Mouse (Mus musculus) forebrain, embryonic 16.5 days (tissue): ENCODE data around the gene Spag17. TPM values are rescaled to one million over a fixed set of nuclear protein-coding genes. Genes with fewer than 3 reads are reported as not detected.

Experiments used
- ATAC-seq: fragments of 200-750 bp; cut with Nextera tagmentation; 2 replicates; pipeline ENCODE4 v1.8.0; 2017; ENCODE audit warnings: mild to moderate bottlenecking, moderate library complexity
- H3K27ac ChIP-seq: fragments of 300-500 bp; sonication (generic); 2 replicates; pipeline ENCODE4 v1.5.1; 2014; ENCODE audit warnings: low read length, control low read depth
- H3K27me3 ChIP-seq: fragments of 300-500 bp; sonication (generic); replicated peaks from 2 replicates; pipeline ENCODE4 v1.6.1; 2014; ENCODE audit warnings: low read length; ENCODE audit not compliant: control insufficient read depth, insufficient read depth
- H3K36me3 ChIP-seq: fragments of 300-500 bp; sonication (generic); 2 replicates; pipeline ENCODE4 v1.6.1; 2014; ENCODE audit not compliant: control insufficient read depth, insufficient read depth
- H3K4me1 ChIP-seq: fragments of 300-500 bp; sonication (generic); replicated peaks from 2 replicates; pipeline ENCODE4 v1.6.1; 2014; ENCODE audit warnings: low read length; ENCODE audit not compliant: control insufficient read depth, insufficient read depth
- H3K4me2 ChIP-seq: fragments of 300-500 bp; sonication (generic); 2 replicates; pipeline ENCODE4 v1.6.1; 2014; ENCODE audit warnings: mild to moderate bottlenecking, low read length, control low read depth
- H3K4me3 ChIP-seq: fragments of 300-500 bp; sonication (generic); replicated peaks from 2 replicates; pipeline ENCODE4 v1.5.1; 2014; ENCODE audit warnings: mild to moderate bottlenecking, low read length, control low read depth
- H3K9ac ChIP-seq: fragments of 300-500 bp; sonication (generic); replicated peaks from 2 replicates; pipeline ENCODE4 v1.6.1; 2014; ENCODE audit warnings: low read depth, low read length, control low read depth
- H3K9me3 ChIP-seq: fragments of 300-500 bp; sonication (generic); 2 replicates; pipeline ENCODE4 v1.6.1; 2016; ENCODE audit warnings: low read length; ENCODE audit not compliant: control insufficient read depth
- WGBS: fragments of 180-500 bp; shearing (Covaris S2); extraction: QIAGEN DNeasy Blood & Tissue Kit; methylation state at CpG from one replicate; pipeline ENCODE4 v1.1.7; 2014; 5-methylcytosine and 5-hydroxymethylcytosine counted together
- polyA plus RNA-seq: library from polyadenylated mRNA; unstranded; fragments of >200 nt; fragmentation: Nextera tagmentation; extraction: Ambion mirVana; gene quantifications from 2 replicates; pipeline ENCODE4 v1.2.1, GENCODE M21; 2015

Gene Spag17
- polyA plus RNA-seq, 1 experiment from 2014 or later, result 0.22 TPM

DNA sequence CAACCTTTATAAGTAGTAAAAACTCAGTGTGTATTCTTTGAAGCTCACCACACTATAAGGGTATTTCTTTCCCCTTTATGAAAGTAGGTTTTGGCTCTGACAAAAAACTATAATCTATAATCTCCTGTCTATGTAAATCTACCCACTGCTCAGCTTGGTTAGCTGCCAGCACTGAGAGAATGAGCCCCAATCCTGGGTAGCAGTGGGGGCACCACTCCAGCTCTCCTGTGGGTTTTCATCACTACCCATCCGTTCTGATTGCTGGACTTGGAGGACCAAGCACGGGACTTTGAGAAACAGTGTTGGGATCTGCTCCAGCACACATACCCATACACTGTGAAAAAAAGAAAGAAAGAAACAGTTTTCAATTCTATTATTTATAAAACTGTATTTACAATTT is 236.8 kb downstream of the Spag17 start:
- Histone ChIP-seq H3K9me3 (no peaks in the 10 kb centered on the region), H3K9ac (no peak overlapping the region), H3K4me1 (no peaks in the 10 kb centered on the region), H3K27ac (no peak overlapping the region), H3K27me3 (no peaks in the 10 kb centered on the region), H3K4me3 (no peak overlapping the region), H3K4me2 (no peak overlapping the region), H3K36me3 (no peaks in the 10 kb centered on the region)
- WGBS, result 58% methylated on average over 2 of the region's 2 CpGs
- no peak for ATAC-seq

DNA sequence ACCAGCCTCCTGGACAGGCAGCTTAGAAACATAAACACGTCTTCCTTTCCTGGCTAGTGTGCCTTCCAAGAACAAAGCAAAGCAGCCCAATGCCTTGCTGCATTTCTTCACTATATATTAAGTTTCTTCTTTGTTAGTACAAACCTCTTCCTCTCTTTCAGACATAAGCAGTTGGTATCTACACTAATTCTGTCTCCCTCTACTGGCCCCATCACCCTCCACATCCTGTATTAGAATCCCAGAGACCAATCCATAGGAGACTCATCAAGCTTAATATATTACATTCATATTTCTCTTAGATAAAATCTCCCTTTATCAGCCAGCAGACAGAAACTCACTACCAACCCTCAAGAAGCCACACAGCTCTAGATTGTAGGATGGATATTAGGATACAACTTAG is 237.2 kb downstream of the Spag17 start:
- WGBS, result 75% methylated on average over 1 of the region's 1 CpGs
- Histone ChIP-seq H3K9me3 (no peaks in the 10 kb centered on the region), H3K4me2 (no peak overlapping the region), H3K4me1 (no peaks in the 10 kb centered on the region), H3K36me3 (no peaks in the 10 kb centered on the region), H3K4me3 (no peak overlapping the region), H3K27me3 (no peaks in the 10 kb centered on the region), H3K27ac (no peak overlapping the region), H3K9ac (no peak overlapping the region)
- ATAC-seq, result no peak

DNA sequence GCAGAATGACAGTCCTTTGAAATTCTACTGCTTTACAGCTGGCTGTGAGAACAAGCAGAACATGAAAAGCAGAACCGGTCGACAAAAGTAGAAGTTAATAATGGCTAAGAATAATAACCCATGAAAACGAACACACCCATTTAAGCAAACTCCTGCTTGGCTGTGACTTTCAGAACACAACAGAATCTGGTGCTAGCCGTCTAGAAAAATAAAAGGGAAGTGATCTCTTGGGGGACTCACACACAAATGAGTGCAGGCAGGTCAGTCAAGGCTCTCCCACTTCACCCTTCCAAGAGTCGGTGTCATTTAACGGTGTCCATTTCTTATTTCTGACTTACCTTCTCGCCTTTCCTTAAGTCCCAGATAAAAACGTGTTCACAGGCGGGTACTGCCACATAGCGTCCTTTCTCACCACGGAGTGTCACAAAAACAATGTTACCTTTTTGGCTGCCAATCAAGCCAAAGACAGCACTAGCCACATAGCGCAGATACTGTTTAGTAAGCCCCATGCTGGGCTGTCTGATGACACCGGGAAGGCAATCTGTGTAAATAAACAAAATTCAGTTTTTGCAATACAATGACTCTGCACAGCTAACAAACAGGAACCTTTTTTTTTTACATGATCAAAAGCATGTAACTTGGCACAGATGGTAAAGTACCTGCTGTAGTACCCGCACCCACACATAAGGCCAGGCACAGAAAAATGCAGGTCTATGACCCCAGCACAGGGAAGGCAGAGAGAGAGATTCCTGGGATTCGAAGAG is 275.7 kb downstream of the Spag17 start:
- H3K4me1 ChIP-seq, result peaks cover 15% of the 10 kb centered on the region
- peak overlapping the region; percentile 93 for H3K4me3 ChIP-seq
- no peak overlapping the region for H3K27ac ChIP-seq
- H3K9ac ChIP-seq, result peak overlapping the region; percentile 95
- no peaks in the 10 kb centered on the region for H3K27me3 ChIP-seq
- no peak for ATAC-seq
- no peaks in the 10 kb centered on the region for H3K9me3 ChIP-seq
- peak overlapping the region; percentile 67 for H3K4me2 ChIP-seq
- H3K36me3 ChIP-seq, result peaks cover 13% of the 10 kb centered on the region
- 89% methylated on average over 15 of the region's 15 CpGs for WGBS

DNA sequence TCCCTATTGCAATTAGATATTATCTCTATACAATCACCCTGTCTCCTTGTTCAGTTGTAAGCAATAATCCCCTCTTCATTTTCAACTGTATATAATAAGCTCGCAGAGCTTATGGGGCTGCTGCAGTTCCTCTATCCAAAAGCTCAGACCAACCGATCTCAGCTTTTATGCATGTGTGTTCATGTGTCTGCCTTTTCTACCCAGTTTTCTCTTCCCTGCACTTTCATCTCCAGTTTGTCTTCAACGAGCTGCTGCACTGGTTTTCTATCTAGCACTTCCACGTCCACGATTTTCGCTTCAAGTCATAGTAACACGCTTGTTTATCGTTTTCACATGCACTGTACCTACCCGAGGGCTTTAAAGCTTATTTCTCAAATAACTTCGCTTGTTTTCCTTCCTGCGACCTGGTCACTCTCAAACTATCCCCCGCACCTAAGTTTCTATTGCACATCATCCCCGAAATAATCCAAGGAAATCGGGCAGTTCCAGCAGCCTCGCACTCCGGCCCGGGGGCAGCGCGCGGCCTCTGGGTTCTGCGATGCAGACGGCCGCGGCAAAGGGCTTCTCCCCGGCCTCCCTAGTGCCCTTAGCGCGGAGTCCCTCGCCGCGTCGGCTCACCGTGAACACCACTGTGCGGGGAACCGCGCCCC is 276.6 kb downstream of the Spag17 start:
- 1% methylated on average over 35 of the region's 35 CpGs for WGBS
- H3K4me3 ChIP-seq, result peak overlapping the region; percentile 93
- peak overlapping the region; percentile 95 for H3K9ac ChIP-seq
- H3K27ac ChIP-seq, result no peak overlapping the region; the same call in 1 of the 2 replicates
- peaks cover 15% of the 10 kb centered on the region for H3K4me1 ChIP-seq
- H3K27me3 ChIP-seq, result no peaks in the 10 kb centered on the region
- peak overlapping the region; percentile 67 for H3K4me2 ChIP-seq
- peaks cover 7% of the 10 kb centered on the region for H3K36me3 ChIP-seq
- no peaks in the 10 kb centered on the region for H3K9me3 ChIP-seq
- ATAC-seq, result peak; percentile 10; the same call in 1 of the 2 replicates

DNA sequence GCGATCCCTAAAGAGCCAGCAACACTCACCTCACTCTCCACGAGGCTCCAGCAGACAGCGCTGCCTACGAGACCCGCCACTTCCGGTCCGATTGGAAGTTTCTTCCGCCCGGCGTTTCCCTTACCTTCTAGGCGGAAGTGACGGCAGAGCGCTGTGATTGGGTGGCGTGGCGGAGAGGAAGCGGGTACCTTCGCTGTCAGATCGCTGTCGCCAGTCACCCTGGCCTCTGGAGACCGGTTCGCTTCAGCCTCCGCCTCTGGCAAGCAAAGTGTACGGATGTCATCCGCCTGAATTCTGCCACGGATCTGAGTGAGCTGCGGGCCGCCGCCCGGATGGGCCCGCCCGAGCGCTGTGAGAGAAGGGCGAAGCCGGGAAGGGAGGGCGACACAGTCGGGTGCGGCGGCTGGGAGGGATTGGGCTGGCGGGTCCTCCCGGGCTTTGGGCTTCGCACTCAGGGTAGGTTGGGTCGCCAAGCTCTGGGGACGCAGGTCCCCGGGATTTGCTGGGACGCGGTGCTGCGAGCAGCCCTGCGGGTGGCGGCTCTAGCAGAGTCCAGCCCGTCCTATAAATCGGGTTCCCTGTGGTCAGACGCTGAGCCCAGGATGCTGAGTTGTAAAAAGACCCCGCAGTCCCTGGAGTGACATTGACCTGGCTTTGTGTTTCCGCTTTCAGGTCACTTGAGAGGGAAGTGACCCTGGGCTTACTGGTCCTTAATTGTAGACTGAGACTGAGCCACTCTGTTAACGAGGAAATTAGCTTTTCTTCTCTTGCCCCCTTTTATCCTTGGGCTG is 277.3 kb downstream of the Spag17 start, which contains the start of the genes Gdap2 and Wdr3:
Gdap2 (plus strand) TSS at position 67 of the 791 bp plus-strand sequence.
Wdr3 (minus strand) TSS at position 93 of the 791 bp plus-strand sequence.
- peak within 1 kb of the TSS; percentile 93 for H3K4me3 ChIP-seq
- peak; percentile 99 for ATAC-seq
- no peaks in the 10 kb centered on the region for H3K9me3 ChIP-seq
- peaks cover 15% of the 10 kb centered on the region for H3K4me1 ChIP-seq
- WGBS, result under 1% methylated on average over 55 of the region's 55 CpGs
- peak within 1 kb of the TSS; percentile 95 for H3K27ac ChIP-seq
- peak within 1 kb of the TSS; percentile 95 for H3K9ac ChIP-seq
- peak within 1 kb of the TSS; percentile 80 for H3K4me2 ChIP-seq
- H3K27me3 ChIP-seq, result no peaks in the 10 kb centered on the region
- peaks cover 2% of the 10 kb centered on the region; the same call in 1 of the 2 replicates for H3K36me3 ChIP-seq

DNA sequence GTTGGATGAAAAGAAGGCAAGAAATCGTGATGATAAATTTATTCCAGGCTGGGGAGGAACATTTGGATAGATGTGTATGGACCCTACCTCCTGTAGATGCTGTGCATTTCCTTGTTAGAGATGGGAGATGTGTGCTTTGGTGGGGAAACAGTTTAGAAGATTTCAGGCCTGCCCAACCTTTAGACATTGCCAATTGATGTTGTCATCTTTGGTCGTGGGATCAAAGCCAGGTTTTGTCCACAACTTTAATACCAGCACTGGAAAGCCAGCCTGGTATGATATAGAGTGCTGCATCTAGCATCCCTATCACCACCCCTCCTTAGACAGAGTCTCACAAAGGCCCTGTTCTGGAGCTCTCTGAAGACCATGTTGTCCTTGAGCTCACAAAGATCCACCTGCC is 278.4 kb downstream of the Spag17 start:
- peaks cover 15% of the 10 kb centered on the region for H3K4me1 ChIP-seq
- H3K4me3 ChIP-seq, result no peak overlapping the region
- no peaks in the 10 kb centered on the region for H3K9me3 ChIP-seq
- peaks cover 2% of the 10 kb centered on the region; the same call in 1 of the 2 replicates for H3K36me3 ChIP-seq
- ATAC-seq, result no peak
- H3K4me2 ChIP-seq, result peak overlapping the region; percentile 80; the same call in 1 of the 2 replicates
- H3K27me3 ChIP-seq, result no peaks in the 10 kb centered on the region
- no peak overlapping the region for H3K9ac ChIP-seq
- WGBS, result 82% methylated on average over 2 of the region's 2 CpGs
- H3K27ac ChIP-seq, result no peak overlapping the region

DNA sequence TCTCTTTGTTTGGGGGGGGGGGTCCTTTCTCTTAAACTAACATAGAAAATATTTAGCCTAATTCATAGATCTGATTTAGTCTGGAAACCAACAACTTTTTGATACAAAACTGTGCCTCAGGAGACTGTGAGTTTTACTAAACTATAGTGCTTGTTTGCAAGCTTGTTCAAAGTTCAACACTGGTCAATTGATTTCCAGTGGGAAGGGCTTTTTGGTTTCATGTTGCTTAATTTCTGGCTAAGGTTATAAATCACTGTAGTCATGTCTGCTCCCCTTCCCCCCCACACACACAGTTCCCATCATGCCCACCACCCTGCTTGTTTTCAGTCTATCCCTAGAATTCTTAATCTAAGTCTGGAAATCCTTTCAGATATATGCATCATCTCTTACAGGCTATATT is 279.8 kb downstream of the Spag17 start:
- Histone ChIP-seq H3K27me3 (no peaks in the 10 kb centered on the region), H3K4me2 (no peak overlapping the region), H3K27ac (no peak overlapping the region), H3K4me3 (no peak overlapping the region), H3K9ac (no peak overlapping the region), H3K9me3 (no peaks in the 10 kb centered on the region), H3K36me3 (no peaks in the 10 kb centered on the region; the same call in 1 of the 2 replicates), H3K4me1 (peaks cover 15% of the 10 kb centered on the region)
- no peak for ATAC-seq

DNA sequence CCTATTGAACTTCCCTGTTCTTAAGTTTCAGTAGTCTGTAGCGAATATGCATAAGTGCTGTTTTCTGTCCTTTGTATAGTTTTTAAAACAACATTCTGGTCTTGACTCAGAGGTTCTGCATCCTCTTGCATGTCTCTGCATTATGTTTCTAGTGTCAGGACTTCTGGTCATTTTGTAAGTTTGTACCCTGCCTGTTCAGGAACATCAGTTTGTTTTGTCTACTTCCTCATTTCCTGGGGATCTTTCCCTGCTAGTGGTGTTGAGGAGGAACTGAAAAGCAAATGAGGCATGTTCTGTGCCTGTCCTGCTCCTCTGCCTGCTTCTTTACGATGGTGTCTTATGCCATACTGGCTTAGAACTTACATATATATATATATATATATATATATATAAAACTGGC is 290.8 kb downstream of the Spag17 start:
- no peaks in the 10 kb centered on the region for H3K27me3 ChIP-seq
- no peak overlapping the region for H3K9ac ChIP-seq
- H3K9me3 ChIP-seq, result no peaks in the 10 kb centered on the region
- H3K27ac ChIP-seq, result no peak overlapping the region
- ATAC-seq, result no peak
- peaks cover 48% of the 10 kb centered on the region for H3K36me3 ChIP-seq
- H3K4me1 ChIP-seq, result no peaks in the 10 kb centered on the region
- 95% methylated on average over 2 of the region's 2 CpGs for WGBS
- no peak overlapping the region for H3K4me2 ChIP-seq
- H3K4me3 ChIP-seq, result no peak overlapping the region

DNA sequence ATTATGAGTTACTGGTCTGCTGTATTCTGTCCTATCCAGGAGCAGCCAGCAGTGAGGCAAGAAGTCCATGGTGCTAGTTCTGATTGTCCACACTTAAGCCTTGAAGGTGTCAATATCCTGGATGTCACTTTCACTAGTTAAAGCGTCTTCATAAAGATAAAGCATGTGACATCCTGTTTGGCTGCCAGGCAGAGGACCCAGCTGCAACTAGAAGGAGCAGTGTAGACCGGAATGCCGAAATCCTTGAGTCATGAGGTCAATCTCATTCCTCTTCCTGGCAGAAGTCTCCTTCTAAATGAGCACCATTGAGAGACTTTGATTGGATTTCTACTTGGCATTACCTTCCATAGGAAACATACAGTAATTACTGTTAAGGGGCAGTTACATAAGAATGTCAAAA is 295.3 kb downstream of the Spag17 start:
- ATAC-seq, result no peak
- H3K27me3 ChIP-seq, result no peaks in the 10 kb centered on the region
- H3K9me3 ChIP-seq, result no peaks in the 10 kb centered on the region
- no peak overlapping the region for H3K27ac ChIP-seq
- no peaks in the 10 kb centered on the region for H3K4me1 ChIP-seq
- no peak overlapping the region for H3K4me2 ChIP-seq
- 91% methylated on average over 3 of the region's 3 CpGs for WGBS
- no peak overlapping the region for H3K4me3 ChIP-seq
- no peak overlapping the region for H3K9ac ChIP-seq
- H3K36me3 ChIP-seq, result peaks cover 37% of the 10 kb centered on the region
